Mouse (Mus musculus) erythroblast, embryonic 14.5 days (primary cell): ENCODE results near the gene Grhl3. TPM values are rescaled to one million over a fixed set of nuclear protein-coding genes. Genes with fewer than 3 reads are reported as not detected.

Source experiments
- H3K27me3 ChIP-seq: 2 replicates; pipeline ENCODE4 v1.6.1; 2012; ENCODE audit warnings: inconsistent platforms; ENCODE audit not compliant: control insufficient read depth
- H3K36me3 ChIP-seq: 2 replicates; pipeline ENCODE4 v1.6.1; 2012; ENCODE audit warnings: mild to moderate bottlenecking, inconsistent platforms; ENCODE audit not compliant: control insufficient read depth
- H3K4me1 ChIP-seq: 2 replicates; pipeline ENCODE4 v1.6.1; 2012; ENCODE audit warnings: inconsistent platforms; ENCODE audit not compliant: control insufficient read depth
- H3K4me3 ChIP-seq: replicated peaks from 2 replicates; pipeline ENCODE3; 2012; ENCODE audit warnings: moderate library complexity, mild to moderate bottlenecking, inconsistent platforms
- H3K9me3 ChIP-seq: 2 replicates; pipeline ENCODE4 v1.6.1; 2012; ENCODE audit warnings: low read length, inconsistent platforms, mixed read lengths; ENCODE audit not compliant: control insufficient read depth
- GATA1 ChIP-seq: IDR thresholded peaks from 2 replicates; pipeline ENCODE4 v1.6.1; 2012; ENCODE audit warnings: low read length, inconsistent platforms, mixed read lengths
- TAL1 ChIP-seq: IDR thresholded peaks from 3 replicates; pipeline ENCODE4 v1.6.1; 2012; ENCODE audit warnings: low read length, inconsistent platforms, mixed read lengths
- polyA plus RNA-seq: library from polyadenylated mRNA; stranded (reverse); fragments of >175 nt; gene quantifications from 2 replicates; pipeline ENCODE4 v1.2.3, GENCODE M21; 2012

The Grhl3 gene
- polyA plus RNA-seq, 1 experiment: not detected

- no peak for TF ChIP-seq GATA1
- H3K4me1 ChIP-seq: peaks cover 17% of the 10 kb centered on the region
- peaks cover under 1% of the 10 kb centered on the region; the same call in 1 of the 2 replicates for H3K9me3 ChIP-seq
- no peaks in the 10 kb centered on the region; the same call in 1 of the 2 replicates for H3K27me3 ChIP-seq
- no peaks in the 10 kb centered on the region for H3K36me3 ChIP-seq
- no peak overlapping the region for H3K4me3 ChIP-seq
Observed at GRCm38 (mm10) chr4:135505794-135506193, 67.6 kb downstream of the Grhl3 start.

- H3K4me1 ChIP-seq: peaks cover 15% of the 10 kb centered on the region
- H3K27me3 ChIP-seq: no peaks in the 10 kb centered on the region; the same call in 1 of the 2 replicates
- TF ChIP-seq TAL1 (no peak), GATA1 (no peak)
- no peak overlapping the region for H3K4me3 ChIP-seq
- peaks cover 3% of the 10 kb centered on the region; the same call in 1 of the 2 replicates for H3K9me3 ChIP-seq
- H3K36me3 ChIP-seq: no peaks in the 10 kb centered on the region
Observed at GRCm38 (mm10) chr4:135501587-135501986, 71.8 kb downstream of the Grhl3 start.

- H3K4me3 ChIP-seq: no peak overlapping the region
- peaks cover 27% of the 10 kb centered on the region for H3K4me1 ChIP-seq
Observed at GRCm38 (mm10) chr4:135499831-135500230, 73.6 kb downstream of the Grhl3 start.

GRCm38 (mm10) chr4:135498136-135498535 lies 75.3 kb downstream of the Grhl3 start:
- no peaks in the 10 kb centered on the region for H3K36me3 ChIP-seq
- TF ChIP-seq TAL1 (no peak), GATA1 (no peak)
- no peak overlapping the region for H3K4me3 ChIP-seq
- H3K9me3 ChIP-seq: peaks cover 3% of the 10 kb centered on the region; the same call in 1 of the 2 replicates
- H3K27me3 ChIP-seq: no peaks in the 10 kb centered on the region; the same call in 1 of the 2 replicates
- peaks cover 39% of the 10 kb centered on the region for H3K4me1 ChIP-seq

More at GRCm38 (mm10) chr4:135499831-135500230, 73.6 kb downstream of the Grhl3 start:
- Histone ChIP-seq H3K36me3 (no peaks in the 10 kb centered on the region), H3K27me3 (no peaks in the 10 kb centered on the region; the same call in 1 of the 2 replicates), H3K9me3 (peaks cover 3% of the 10 kb centered on the region; the same call in 1 of the 2 replicates)
- TF ChIP-seq TAL1 (no peak), GATA1 (no peak)

- Histone ChIP-seq H3K4me1 (peaks cover 49% of the 10 kb centered on the region), H3K27me3 (no peaks in the 10 kb centered on the region), H3K9me3 (peaks cover 3% of the 10 kb centered on the region; the same call in 1 of the 2 replicates), H3K36me3 (peaks cover 9% of the 10 kb centered on the region), H3K4me3 (peak overlapping the region; percentile 94)
- TF ChIP-seq GATA1 (no peak), TAL1 (no peak)
Observed at GRCm38 (mm10) chr4:135495810-135496209, 77.6 kb downstream of the Grhl3 start.

GRCm38 (mm10) chr4:135495397-135495791 lies 78.0 kb downstream of the Grhl3 start:
- peak overlapping the region; percentile 94 for H3K4me3 ChIP-seq
- TF ChIP-seq GATA1 (no peak), TAL1 (no peak)
- no peaks in the 10 kb centered on the region; the same call in 1 of the 2 replicates for H3K9me3 ChIP-seq
- H3K36me3 ChIP-seq: peaks cover 13% of the 10 kb centered on the region
- peaks cover 49% of the 10 kb centered on the region for H3K4me1 ChIP-seq
- no peaks in the 10 kb centered on the region for H3K27me3 ChIP-seq

- Histone ChIP-seq H3K27me3 (no peaks in the 10 kb centered on the region), H3K4me3 (peak within 1 kb of the TSS; percentile 94), H3K36me3 (peaks cover 20% of the 10 kb centered on the region), H3K4me1 (peaks cover 47% of the 10 kb centered on the region), H3K9me3 (no peaks in the 10 kb centered on the region)
- no peak for TF ChIP-seq TAL1
- no peak for TF ChIP-seq GATA1
Observed at GRCm38 (mm10) chr4:135494521-135495396, 78.7 kb downstream of the Grhl3 start, which contains the start of the genes Stpg1 and Nipal3. Stpg1 (plus strand) TSS chr4:135494790. Nipal3 (minus strand) TSS chr4:135495038.

- TF ChIP-seq TAL1 (no peak), GATA1 (no peak)
- peaks cover 41% of the 10 kb centered on the region for H3K4me1 ChIP-seq
Observed at GRCm38 (mm10) chr4:135493691-135494520, 79.5 kb downstream of the Grhl3 start.

More at GRCm38 (mm10) chr4:135493691-135494520, 79.5 kb downstream of the Grhl3 start:
- no peaks in the 10 kb centered on the region for H3K27me3 ChIP-seq
- H3K4me3 ChIP-seq: peak overlapping the region; percentile 94
- H3K9me3 ChIP-seq: no peaks in the 10 kb centered on the region
- H3K36me3 ChIP-seq: peaks cover 27% of the 10 kb centered on the region
